Mouse (Mus musculus) right cerebral cortex, postnatal 25 days (tissue): ENCODE results near the gene Ctsl.

Source experiments
- DNase-seq: peaks from one replicate; pipeline ENCODE4 v3.0.0; 2022

Gene Ctsl

DNA sequence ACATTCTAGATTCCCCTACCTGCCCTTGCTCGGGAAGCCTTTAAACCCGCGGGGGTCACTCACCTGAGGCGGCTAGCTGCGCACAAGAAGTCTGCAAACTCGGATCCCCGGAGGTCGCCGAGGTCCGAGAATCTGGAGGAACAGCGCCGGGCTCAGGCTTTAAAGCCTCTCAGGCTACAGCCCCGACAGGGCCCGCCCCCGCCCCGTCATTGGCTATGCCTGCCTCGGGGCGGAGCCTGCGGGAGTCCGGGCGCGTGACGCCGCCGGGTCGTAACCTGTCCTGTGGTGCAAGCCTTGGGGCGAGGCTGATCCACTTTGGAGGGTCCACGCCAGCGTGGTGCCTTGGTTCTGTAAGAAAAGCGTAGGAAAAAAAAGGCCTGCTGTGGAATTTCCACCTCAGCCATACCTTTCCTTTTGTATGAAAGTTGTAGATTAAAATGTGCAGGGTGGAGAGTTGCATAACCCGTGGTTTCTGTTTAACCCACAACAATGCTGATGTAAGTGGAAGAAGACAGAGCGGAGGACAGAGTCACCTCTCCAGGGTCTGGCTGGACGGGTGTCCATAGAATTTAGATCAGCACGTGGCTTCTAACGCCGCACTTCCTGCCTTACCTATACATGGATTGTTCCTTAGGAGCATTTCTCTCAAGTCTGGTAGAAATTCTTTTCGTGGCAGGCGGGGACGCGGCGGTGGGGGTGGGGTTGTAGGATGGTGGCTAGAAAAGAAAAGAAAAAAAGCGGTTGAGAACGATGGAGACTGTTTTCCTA, at the start of gene Ctsl:
TSS of gene Ctsl (minus strand) at position 718 of the 768 bp plus-strand sequence.
- DNase-seq = peak; percentile 93

DNA sequence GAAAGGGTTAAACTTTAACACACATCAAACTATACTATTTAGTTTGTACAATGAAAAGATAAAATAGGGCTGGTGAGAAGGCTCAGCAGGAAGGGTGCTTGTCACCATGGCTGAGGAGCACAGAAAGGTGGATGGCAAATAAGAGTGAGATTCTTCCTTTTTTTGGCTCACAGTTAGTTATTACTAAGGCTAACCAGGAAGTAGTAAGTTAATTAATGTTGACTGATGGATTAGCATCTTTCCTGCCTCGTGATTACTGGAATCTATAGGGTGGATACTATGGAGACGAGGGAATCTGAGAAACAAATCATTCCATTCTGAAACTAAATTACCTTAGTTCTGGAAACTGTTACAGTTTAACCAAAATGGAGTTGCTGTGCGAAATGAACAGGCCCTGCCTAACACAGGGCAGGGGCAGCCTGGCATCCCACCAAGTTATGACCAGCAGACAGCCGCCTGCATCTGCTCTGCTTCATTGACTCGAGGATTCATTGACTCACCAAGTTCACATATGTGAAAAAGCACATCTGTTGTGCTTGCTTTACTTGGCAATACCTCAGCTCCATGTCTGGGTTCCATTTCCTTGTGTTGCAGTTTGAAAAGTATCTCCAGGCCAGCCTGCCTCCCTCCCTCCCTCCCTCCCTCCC, 46.4 kb upstream of the Ctsl start:
- DNase-seq = no peak

DNA sequence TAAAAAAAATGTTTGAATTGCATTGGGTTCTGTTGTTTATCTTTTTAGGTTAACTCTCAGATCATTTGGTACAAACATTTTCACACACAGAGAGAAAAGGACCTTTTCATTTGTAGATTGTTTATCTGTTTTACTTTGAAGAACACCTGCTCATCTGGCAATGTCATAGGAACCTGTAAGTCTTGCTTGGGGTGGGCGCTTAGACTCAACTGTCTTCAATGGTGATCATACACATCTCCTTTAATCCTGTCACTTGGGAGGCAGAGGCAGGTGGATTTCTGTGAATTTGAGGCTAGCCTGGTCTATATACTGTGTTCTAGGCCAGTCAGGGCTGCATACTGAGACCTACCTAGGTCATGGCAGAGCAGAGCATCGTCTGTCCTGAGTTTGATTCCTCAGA, 45.0 kb upstream of the Ctsl start:
- DNase-seq = no peak

DNA sequence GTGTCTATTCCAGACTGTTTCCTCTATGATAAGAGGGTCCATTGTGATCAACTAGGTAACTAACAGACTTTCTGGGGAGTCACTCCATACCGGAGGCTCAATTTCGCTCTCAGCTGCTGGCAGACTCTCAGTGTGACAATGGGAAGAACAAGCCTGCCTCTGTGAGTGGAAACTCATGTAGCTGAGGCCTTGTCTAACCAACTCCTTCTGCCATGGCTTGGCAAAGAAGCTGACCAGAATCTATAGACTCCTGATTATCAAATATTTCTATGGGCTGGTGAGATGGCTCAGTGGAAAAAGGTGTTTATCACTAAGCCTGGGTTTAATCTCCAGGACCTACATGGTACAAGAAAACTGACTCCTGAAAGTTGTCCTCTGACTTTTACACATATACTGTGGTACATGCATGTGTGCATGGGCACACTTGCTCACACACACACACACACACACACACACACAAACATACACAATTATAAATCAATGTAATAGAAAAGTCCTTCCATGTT, 42.1 kb upstream of the Ctsl start:
- DNase-seq = no peak

DNA sequence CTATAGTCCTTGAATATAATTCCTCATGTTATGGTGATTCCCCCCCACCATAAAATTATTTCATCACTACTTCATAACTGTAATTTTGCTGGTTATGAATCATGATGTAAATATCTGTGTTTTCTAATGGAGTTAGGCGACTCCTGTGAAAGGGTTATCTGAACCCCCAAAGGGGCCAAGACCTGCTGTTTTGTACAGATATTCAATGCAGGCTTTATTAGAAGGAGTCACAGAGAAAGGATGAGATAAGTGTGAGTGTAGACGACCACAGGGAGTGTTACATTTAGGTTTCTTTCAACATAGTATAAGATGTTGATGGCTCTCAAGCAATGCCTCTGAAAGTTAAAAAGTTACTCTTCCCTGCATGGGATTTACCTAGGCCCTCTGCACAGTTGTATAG, 40.6 kb upstream of the Ctsl start:
- no peak for DNase-seq

DNA sequence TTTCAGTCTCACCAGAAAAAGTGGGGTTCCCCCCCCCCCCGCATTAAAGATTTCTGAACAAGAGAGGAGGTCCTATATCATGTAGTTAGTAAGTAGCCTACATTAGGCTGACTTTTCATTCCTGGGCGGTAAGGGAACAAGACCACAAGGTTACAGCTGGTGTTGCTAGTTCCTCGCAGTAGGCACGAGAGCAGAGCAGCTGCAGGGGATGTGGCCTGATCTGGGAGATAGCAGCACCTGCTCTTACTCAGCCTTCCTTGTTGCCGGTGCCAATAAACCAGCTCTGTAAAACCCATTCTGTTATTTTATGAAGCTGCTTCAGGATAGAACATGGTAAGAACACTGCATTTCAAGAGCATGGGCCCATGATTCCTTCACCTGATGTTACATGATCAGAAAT, 39.9 kb upstream of the Ctsl start:
- DNase-seq = no peak

DNA sequence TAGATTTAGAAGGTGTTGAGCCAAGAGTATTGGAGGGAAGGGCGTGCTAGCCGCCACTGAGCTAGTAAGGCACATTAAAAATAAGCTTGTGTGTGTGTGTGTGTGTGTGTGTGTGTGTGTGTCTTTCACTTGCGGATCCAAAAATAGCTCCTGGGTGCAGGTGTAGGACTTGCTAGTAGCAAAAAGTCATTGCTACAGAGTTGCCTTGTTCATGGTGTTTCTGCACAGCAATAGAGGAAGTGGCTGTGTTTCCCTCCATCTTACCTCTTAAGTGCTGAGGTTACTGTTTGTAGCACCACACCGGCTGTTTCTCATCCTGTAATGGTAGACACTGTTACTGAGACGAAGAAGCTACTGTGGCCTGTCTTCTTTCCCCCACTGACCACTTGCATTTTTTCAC, 37.3 kb upstream of the Ctsl start:
- DNase-seq = no peak

DNA sequence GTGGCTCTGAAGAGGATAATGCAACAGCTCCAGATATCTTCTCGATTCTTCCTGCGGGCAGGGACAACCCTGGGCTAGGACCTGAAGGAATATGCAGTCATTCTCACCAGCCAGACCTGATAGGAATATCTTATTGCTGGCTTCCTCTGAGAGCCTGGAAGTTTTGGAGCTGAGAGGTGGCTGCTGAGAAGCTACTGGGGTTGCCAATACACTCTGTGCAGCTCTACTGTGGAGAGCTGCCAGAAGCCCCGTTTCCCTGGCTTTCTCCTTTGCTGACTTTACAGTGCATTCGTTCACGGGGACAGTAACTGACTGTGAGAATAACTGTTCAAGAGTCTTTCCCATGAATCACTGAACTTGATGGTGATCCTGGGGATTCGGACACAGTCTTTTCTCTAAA, 34.9 kb upstream of the Ctsl start:
- DNase-seq = no peak

DNA sequence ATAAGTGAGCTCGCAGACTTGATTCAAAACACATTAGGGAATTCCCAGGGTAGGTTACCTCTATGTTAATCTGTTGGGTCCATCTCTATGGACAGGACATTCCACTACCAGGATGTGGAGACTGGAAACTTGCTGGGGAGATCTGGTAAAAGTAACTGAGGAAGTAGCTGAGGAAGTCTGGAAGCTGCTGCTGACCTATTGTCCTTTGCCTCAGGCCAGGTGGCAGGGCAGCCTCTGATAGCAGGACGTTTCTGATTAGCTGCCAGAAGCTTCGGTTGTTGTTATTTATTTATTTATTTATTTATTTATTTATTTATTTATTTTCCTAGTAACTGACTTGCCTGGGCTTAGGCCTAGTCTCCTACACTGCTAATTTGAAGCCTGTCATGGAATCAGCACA, 32.8 kb upstream of the Ctsl start:
- no peak for DNase-seq

DNA sequence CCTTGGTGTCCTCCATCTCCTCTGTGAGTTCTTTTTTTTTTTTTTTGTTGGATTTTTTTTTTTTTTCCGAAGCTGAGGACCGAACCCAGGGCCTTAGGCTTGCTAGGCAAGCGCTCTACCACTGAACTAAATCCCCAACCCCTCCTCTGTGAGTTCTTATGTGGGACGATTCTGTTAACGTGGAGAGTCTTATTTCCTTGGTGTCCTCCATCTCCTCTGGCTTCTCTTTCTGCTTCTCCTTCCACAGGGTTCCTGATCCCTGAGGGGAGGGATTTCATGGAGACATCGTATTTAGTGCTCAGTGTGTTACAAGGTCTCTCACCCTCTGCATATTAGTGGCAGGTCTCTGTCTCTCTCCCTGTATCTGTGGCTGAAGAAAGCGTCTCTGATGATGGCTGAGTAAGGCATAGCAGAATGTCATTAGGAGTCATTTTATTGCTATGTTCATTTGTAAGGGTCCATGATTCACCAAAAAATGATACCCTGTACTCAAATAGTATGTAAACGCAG, 32.3 kb upstream of the Ctsl start:
- no peak for DNase-seq

DNA sequence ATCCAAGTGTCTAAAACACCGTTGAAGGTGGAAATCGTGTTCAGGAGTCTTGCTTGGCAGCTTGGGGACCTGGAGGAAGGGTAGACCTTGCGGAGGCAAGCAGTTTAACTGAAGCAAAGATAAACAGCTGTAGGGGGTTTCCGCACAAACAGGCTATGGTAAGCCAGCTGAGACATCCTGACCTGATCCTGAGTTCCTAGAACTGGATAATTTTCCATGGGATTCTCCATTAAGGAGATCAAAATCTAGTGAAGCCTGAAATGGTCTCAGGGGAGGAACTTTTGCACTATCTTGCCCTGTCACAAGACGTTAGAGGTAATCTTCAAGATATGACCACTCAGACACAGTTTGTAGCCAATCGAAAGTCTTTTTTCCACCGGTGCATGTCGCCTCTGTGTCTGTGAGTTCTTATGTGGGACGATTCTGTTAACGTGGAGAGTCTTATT, 31.8 kb upstream of the Ctsl start:
- no peak for DNase-seq

DNA sequence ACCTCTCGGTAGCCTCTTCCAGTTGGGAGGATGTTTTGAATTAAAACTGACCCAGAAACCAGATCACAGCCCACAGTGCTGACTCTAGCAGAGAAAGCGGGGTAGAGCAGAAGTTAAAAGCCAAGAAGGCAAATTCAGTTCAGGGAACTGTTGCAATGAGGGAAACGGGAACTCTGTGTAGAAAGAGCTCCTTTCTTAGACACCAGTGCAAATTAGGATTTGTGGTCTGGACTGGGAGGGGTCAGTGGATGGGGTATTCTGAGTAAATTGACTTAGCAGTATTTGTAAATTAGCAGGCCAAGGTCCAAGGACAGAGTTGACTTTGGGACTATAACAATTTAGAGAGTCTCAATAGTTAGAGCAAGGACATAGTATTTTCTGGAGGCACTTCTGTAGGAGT, 31.3 kb upstream of the Ctsl start:
- DNase-seq = no peak

DNA sequence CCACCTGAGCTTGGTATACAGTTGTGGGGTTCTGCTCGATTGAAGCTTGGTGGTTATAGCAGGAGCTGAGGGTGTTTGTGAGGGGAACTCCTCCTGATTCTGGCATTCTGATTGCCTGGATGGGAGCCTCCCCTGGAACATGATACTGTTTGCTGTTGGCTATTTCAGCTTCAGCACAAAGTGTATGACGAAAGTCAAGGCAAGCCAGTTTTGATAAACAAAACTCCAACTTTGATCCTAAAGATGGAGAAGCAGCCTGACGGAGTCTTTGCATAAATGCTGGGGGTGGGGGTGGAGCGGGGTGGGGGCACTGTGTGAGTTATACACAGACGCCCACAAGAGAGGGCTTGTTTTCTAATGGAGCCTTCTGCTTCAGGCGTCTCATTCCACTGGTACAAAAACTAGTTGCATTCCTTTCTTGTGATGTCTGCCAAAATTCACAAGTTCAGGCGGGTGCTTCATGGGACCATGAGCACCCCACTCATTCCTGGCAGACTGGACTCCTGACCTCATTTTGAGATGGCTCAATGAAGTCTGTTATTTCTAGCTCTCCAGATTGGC, 30.2 kb upstream of the Ctsl start:
- DNase-seq = no peak

DNA sequence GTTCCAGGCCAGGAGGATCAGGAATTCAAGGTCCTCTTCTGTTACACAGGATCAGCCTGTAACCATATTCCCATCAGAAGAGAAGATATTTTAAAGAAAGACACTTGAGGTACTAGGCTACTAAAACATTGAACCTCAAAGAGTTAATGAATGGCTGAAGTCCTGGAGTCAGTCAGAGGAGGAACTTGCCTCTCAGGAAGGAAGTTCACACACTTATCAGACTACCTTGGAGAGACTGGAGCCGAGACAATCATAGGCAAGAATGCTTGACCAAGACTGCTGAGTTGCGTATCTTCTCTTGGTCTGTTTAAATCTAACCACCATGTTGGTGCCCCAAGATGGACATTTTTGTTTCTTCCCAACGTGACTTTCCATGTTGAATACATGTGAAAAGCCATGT, 29.2 kb upstream of the Ctsl start:
- DNase-seq = no peak

DNA sequence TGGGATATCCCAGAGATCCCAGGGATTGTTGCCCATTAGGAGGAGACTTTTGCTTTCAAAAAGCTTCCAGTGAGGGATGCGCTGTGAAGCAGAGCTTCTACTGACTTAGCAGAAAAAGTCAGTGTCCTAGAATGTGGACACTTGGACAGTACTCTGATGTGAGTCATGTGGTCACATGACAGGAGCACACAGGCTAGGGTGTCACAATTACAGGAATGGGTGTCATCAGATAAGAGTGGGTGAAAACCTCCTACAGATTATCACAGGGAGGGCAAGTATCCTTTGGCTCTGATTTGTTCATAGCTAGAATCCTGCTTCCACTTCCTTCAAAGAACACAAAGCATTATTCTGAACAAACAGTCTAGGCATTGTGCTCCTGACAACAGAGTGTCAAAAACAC, 27.4 kb upstream of the Ctsl start:
- DNase-seq = no peak

DNA sequence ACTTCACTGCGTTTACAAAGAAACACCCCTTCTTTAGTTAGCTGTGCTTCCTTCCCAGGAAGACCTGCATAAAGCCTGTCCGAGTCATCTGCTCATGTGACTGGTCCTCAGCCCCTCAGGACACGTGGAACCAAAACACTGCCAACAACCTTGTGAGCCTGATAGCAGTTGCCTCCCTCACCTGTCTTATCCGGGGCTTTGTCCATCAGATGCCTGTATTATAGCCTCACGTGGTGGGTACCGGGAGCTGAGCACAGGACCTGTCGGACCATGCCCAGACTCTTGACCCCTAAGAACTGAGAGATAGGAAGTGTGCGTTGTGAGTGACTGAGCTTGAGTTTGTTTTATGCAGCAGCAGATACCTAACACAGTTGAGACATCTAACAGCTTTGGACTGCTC, 26.3 kb upstream of the Ctsl start:
- DNase-seq = no peak

DNA sequence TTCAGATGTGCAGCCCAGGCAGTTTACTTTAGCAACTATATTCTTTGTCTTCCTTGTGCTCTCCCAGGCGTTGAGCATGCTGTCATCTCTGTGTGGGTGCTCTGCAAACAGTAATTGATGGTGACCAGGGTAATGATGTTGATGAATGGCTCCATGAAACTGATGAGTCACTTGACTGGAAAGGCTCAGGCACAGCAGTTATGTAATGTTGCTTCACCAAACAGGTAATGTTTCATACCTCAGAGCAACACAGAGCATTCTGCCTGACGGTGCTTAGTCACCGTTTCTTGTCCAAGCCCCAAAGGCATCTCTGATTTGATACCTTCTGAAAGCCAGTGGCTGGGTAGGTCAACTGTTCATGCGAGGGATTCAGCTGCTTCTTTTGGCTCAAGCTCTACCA, 17.7 kb upstream of the Ctsl start:
- no peak for DNase-seq

DNA sequence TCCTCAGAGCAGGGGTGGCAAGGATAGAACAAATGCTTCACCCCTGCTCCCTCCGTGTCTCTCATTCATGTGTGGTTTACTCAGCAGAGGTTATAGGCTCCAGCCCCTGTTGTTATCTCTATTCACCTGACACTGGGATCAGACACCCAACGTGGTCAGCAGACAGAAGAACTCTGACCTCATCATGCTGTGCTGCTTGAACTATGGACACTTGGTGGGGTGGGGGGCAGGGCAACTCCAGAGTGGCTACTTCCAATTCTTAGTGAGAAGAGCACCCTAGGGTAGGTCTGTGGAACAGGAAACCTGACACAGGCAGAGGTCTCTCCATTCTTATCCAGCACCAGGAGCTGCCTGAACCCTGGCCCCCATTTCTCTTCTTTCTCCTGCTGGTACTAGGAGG, 15.4 kb upstream of the Ctsl start:
- DNase-seq = no peak

DNA sequence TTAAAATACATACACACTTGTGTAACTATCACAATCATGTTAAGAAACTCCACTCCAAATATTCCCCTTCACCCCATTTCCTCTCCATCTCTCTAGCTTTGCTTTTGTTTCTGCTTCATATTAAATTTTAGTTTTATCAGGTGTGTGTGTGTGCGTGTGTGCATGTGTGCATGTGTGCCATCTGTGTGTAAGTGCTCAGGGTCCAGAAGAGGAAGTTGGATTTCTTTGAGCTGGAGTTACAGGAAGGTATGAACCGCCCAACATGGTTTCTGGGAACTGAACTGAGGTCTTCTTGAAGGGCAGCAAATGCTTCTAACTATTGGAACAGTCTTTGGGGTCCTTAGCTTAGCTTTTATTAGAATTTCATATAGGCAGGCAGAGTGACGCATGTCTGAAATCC, 14.2 kb upstream of the Ctsl start:
- no peak for DNase-seq

DNA sequence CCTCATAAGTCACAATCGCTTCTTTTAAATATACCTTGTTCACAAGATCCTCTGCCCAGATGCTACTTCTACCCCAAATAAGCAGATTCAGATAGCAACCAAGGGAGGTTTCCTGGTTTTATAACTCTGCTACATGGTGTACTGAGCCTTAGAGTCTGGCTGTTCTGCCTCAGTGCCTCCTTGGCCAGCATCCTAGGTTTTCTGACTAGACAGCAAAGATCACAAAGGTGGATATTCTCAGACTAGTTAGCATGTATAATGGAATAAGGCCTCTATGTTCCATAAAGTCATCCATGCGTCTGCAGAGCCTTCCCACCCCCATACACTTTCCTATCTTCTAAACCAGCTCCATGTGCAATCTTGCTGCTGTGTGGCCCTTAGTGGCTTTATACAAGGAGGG, 9.6 kb upstream of the Ctsl start:
- no peak for DNase-seq

DNA sequence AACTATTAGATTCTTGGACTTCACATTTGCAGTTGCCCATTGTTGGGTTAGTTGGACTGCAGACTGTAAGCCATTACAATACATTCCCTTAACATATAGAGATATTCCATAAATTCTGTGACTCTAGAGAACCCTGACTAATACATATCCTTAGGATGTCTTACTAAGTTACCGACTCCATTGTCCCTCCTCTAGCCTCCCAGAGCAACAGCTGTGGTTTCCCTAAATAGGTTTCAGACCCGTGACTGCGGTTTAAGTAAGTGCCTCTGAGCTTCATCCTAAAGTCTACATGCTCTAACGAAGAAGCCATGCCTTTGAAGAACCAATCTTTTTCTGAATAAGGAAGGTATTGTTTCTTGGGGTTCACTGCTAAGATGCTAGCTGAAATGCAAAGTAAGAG, 7.9 kb upstream of the Ctsl start:
- no peak for DNase-seq

DNA sequence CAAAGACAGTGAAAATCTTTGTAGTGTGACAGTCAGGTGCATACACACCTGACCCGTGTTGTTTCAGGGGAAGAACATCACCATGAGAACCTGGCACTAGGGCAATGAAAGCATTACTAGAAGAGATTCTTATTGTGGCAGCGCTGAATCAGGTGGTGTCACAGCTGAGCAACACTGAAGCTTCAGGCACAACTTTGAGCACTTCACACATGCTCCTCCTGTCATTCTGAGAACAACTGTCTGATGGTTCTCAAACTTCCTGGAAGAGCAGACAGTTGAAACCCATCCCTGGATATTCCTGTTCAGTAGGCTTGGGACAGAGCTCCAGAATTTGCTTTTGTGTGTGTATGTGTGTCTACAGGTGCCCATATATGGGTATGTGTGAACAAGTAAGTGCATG, 5.8 kb upstream of the Ctsl start:
- no peak for DNase-seq

DNA sequence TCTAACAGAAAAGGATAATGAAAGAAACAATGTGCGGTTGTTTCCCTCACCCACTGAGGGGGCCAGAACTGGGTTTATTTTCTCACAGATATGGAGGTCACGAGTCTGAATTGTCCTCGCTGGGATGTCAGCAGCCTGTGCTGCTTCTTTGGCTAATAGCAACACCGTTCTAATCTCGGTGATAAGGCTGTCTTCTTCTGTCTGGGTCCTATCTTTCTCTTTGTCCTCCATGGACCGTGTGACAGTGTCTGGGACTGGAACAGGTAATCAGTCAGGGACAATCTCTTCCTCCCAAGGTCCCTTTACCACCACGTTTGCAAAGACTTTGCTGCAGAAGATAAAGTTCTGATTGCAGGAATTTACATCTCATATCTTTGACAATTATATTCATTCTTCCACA, 4.5 kb upstream of the Ctsl start:
- DNase-seq = no peak

DNA sequence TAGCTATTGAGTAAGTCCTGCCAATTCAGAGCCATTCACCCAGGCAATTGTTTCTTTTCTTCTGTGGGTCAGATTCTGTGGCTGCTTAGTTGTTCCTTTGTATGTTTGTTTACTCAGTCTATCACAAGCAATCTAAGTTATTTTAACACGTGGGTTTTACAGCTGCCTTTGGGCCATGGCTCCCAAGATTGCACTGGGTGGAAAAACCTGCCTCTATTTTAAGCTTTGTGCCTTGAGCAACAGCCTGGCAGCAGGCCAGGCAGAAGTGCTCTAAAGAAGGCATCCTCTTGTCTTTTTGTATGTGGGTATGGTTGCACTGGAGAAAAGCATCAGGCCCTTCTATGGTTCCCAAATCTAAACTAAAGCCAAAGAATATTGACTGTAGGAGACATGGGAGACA, 3.0 kb upstream of the Ctsl start:
- no peak for DNase-seq
